Mouse (Mus musculus) midbrain, embryonic 14.5 days (tissue): ENCODE results near the gene Zscan20. TPM values are rescaled to one million over a fixed set of nuclear protein-coding genes. Genes with fewer than 3 reads are reported as not detected.
"Not testable (repeated sequence)": the region's sequence is repeated elsewhere in the genome, so short reads cannot be mapped to it uniquely, and the experiment has no call there.

Experiments used
- ATAC-seq: fragments of 200-750 bp; cut with Nextera tagmentation; 2 replicates; pipeline ENCODE4 v1.8.0; 2017; ENCODE audit warnings: moderate number of reproducible peaks, moderate library complexity; ENCODE audit not compliant: low FRiP score, low TSS enrichment
- DNase-seq: peaks from one replicate; pipeline ENCODE4 v3.0.0-alpha.2; 2015
- H3K27ac ChIP-seq: fragments of 300-500 bp; sonication (generic); replicated peaks from 2 replicates; pipeline ENCODE4 v1.5.1; 2014; ENCODE audit warnings: mild to moderate bottlenecking, low read depth, low read length, moderate library complexity
- H3K27me3 ChIP-seq: fragments of 300-500 bp; sonication (generic); 2 replicates; pipeline ENCODE4 v1.6.1; 2014; ENCODE audit warnings: low read length, control low read depth, mixed read lengths; ENCODE audit not compliant: control insufficient read depth, insufficient read depth
- H3K36me3 ChIP-seq: fragments of 300-500 bp; sonication (generic); 2 replicates; pipeline ENCODE4 v1.6.1; 2014; ENCODE audit warnings: low read length, control low read depth; ENCODE audit not compliant: control insufficient read depth, insufficient read depth
- H3K4me1 ChIP-seq: fragments of 300-500 bp; sonication (generic); 2 replicates; pipeline ENCODE4 v1.6.1; 2014; ENCODE audit warnings: mild to moderate bottlenecking, antibody characterized with exemption, low read length, control low read depth; ENCODE audit not compliant: control insufficient read depth, insufficient read depth
- H3K4me2 ChIP-seq: fragments of 300-500 bp; sonication (generic); 2 replicates; pipeline ENCODE4 v1.6.1; 2014; ENCODE audit warnings: mild to moderate bottlenecking, low read length, moderate library complexity
- H3K4me3 ChIP-seq: fragments of 300-500 bp; sonication (generic); replicated peaks from 2 replicates; pipeline ENCODE4 v1.5.1; 2014; ENCODE audit warnings: low read depth, low read length
- H3K9ac ChIP-seq: fragments of 300-500 bp; sonication (generic); replicated peaks from 2 replicates; pipeline ENCODE4 v1.6.1; 2014; ENCODE audit warnings: mild to moderate bottlenecking, low read length, moderate library complexity
- H3K9me3 ChIP-seq: fragments of 300-500 bp; sonication (generic); 2 replicates; pipeline ENCODE4 v1.6.1; 2016; ENCODE audit warnings: low read length, control low read depth, mixed read lengths; ENCODE audit not compliant: control insufficient read depth
- WGBS: fragments of 180-500 bp; shearing (Covaris S2); extraction: QIAGEN DNeasy Blood & Tissue Kit; methylation state at CpG from one replicate; pipeline ENCODE4 v1.1.7; 2014; 5-methylcytosine and 5-hydroxymethylcytosine counted together
- polyA plus RNA-seq: library from polyadenylated mRNA; unstranded; fragments of >200 nt; fragmentation: Nextera tagmentation; extraction: Ambion mirVana; gene quantifications from 2 replicates; pipeline ENCODE4 v1.2.1, GENCODE M21; 2014

The Zscan20 gene
- polyA plus RNA-seq, 1 experiment from 2014 or later: 3.7 TPM

DNA sequence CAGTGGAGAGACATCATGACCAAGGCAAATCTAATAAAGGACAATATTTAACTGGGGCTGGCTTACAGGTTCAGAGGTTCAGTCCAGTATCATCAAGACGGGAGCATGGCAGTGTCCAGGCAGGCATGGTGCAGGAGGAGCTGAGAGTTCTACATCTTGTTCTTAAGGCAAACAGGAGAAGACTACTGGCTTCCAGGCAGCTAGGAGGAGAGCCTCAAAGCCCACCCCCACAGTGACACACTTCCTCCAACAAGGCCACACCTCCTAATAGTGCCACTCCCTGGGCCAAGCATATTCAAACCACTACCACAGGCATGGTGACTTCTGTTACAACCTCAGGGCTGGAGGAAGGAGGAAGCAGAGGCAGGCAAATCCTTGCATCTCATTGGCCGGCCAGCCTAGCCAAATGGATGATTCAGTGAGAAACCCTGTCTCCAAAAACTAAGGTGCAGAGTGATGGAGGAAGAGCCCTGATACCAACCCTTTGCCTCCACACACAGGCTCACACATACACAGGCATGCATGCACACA is 65.9 kb downstream of the Zscan20 start:
- not testable (repeated sequence) for ATAC-seq, DNase-seq, H3K9ac ChIP-seq

DNA sequence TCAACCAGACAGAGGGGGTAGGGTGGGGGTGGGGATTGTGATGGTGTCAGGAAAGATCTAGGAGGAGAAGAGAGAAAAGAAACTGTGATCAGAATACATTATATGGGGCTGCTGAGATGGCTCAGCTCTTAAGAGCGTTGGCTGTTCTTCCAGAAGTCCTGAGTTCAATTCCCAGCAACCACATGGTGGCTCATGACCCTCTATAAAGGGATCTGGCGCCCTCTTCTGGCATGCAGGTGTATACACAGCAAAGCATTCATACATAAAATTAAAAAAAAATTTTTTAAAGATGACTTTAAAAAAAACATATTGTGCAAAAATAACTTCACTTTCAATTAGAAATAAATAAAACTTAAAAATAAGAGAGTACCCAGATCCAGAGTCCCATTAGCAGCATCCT is 66.5 kb downstream of the Zscan20 start:
- no peak overlapping the region for H3K27ac ChIP-seq
- H3K36me3 ChIP-seq: peaks cover 14% of the 10 kb centered on the region; the same call in 1 of the 2 replicates
- H3K27me3 ChIP-seq: no peaks in the 10 kb centered on the region
- ATAC-seq (no peak), DNase-seq (peak; percentile 38)
- no peak overlapping the region for H3K4me2 ChIP-seq
- no peaks in the 10 kb centered on the region for H3K4me1 ChIP-seq
- H3K9ac ChIP-seq: no peak overlapping the region
- WGBS: 38% methylated on average over 2 of the region's 2 CpGs
- H3K4me3 ChIP-seq: no peak overlapping the region
- no peaks in the 10 kb centered on the region for H3K9me3 ChIP-seq

More for the DNA sequence above, 65.9 kb downstream of the Zscan20 start:
- 85% methylated on average over 2 of the region's 2 CpGs for WGBS
- H3K27ac ChIP-seq, H3K9me3 ChIP-seq, H3K27me3 ChIP-seq, H3K4me1 ChIP-seq, H3K4me3 ChIP-seq, H3K4me2 ChIP-seq: not testable (repeated sequence)
- H3K36me3 ChIP-seq: peaks cover 19% of the 10 kb centered on the region

Other genes starting within 250 kb of the Zscan20 start
- gene Tlr12, start 8.5 kb upstream of the Zscan20 start, polyA plus RNA-seq: 0.61 and 1.2 TPM in 2 replicates
- 48.4 and 54.2 TPM in 2 replicates for gene Phc2, start 44.6 kb upstream of the Zscan20 start, polyA plus RNA-seq
- 0.47 and 0.74 TPM in 2 replicates for gene A3galt2, start 145.3 kb upstream of the Zscan20 start, polyA plus RNA-seq
- gene Zfp362, start 195.9 kb upstream of the Zscan20 start, polyA plus RNA-seq: 28.3 and 35.7 TPM in 2 replicates